Mouse (Mus musculus) CH12.LX (cell line): Measurements from ENCODE around the gene Col15a1.

Experiments used
- CHD1 ChIP-seq: IDR thresholded peaks from 2 replicates; pipeline ENCODE4 v1.6.1; 2012; ENCODE audit warnings: low read depth, low read length, improper control_type of control experiment, inconsistent platforms
- CTCF ChIP-seq, 2 experiments: IDR thresholded peaks in 1 of 2; conservative IDR thresholded peaks in 1 of 2; 2 replicates each; pipeline ENCODE4 v1.5.1; 2011 to 2012; ENCODE audit warnings: low read depth in 2 of 2, low read length in 2 of 2, improper control_type of control experiment in 1 of 2, inconsistent platforms in 1 of 2, mild to moderate bottlenecking in 1 of 2, moderate library complexity in 1 of 2
- EP300 ChIP-seq: IDR thresholded peaks from 2 replicates; pipeline ENCODE4 v1.6.1; 2011; ENCODE audit warnings: low read length, improper control_type of control experiment
- MAZ ChIP-seq: IDR thresholded peaks from 2 replicates; pipeline ENCODE4 v1.6.1; 2012; ENCODE audit warnings: low read depth, mild to moderate bottlenecking, inconsistent platforms, low read length, improper control_type of control experiment, moderate library complexity

DNA sequence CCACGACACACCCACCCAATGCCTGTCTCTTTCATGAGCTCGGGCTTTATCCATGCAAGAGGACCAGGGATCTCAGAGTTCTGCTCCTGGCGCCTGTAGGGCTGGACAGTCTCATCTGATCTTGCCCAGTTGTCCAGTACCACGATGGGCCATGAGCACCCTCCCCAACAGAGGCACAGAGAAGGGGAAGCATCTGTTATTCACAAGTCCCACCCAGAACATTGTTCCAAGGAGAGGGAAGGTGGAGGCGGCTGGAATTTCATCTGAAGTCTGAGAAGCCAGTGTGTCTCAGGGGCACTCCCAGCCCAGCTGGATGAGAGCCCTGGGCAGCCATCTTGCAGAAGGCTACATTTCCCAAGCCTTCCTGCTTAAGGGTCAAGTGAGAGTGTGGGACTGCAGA is 21.0 kb downstream of the Col15a1 start:
- TF ChIP-seq CTCF (conservative IDR thresholded peaks at IDR 0.05 in 1 of 2, IDR thresholded peaks at IDR 0.05 in 1 of 2; ENCODE audit: low read depth in 2 of 2, low read length in 2 of 2) (no peak), CHD1 (no peak), EP300 (no peak), MAZ (no peak)
